Mouse (Mus musculus) olfactory bulb, adult 2 months (tissue): Measurements from ENCODE around the gene Sdhaf2.

ENCODE experiments used
- CTCF ChIP-seq: fragments of 200-500 bp; IDR thresholded peaks from 2 replicates; pipeline ENCODE4 v1.5.1; 2012; ENCODE audit warnings: low read depth, mild to moderate bottlenecking, low read length, moderate library complexity; ENCODE audit not compliant: insufficient read depth
- POLR2A ChIP-seq: fragments of 200-500 bp; IDR thresholded peaks from 2 replicates; pipeline ENCODE4 v1.6.1; 2012; ENCODE audit warnings: mild to moderate bottlenecking, low read depth, low read length, moderate library complexity; ENCODE audit not compliant: insufficient read depth

DNA sequence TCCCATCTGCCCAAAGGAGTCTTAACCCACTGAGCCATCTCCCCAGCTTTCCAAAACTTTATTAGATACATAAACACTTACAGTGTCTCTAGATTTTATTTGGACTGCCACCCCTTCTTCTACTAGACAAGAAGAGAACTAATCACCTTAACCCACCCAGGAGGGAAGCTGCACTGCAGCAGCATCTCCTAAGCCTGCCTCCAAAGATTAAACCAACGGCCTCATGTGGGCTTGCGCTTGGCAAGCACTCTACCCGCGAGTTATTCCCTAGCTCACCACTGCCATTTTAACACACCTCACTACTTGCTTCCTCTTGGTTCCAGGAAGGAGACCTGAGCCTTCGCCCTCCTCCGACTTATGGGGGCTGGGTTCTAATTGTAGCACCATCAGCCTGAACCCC, 38.3 kb upstream of the Sdhaf2 start:
- TF ChIP-seq POLR2A (no peak), CTCF (no peak)
